Mouse (Mus musculus): ENCODE results near the gene Ppip5k2. TPM values are rescaled to one million over a fixed set of nuclear protein-coding genes. Genes with fewer than 3 reads are reported as not detected.

The Ppip5k2 gene
- polyA plus RNA-seq, 1 experiment = 6.8 TPM

DNA sequence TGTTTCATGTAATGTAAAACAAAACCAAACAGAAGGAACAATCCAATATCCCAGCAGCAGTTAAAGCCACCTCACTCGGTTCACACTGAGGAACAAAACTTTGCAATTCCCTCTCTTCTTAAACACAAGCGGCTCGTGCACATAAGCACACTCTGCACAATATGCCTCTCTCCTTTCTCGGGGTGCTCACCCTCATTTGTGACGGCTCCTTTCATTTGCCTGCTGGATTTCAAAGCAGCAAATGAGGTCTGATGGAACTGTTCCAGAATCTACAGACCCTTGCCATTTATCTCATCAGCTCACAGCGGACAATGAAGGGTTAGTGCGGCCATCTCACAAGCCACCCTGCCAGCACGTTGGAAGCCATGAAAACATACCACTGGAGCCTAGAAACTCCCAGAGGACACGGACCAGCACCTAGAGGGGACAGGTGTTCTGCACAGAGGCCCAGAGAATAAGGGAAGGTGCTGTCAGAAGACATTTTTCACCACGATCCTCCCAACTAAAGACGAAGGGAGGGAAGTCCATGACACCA lies 55.8 kb downstream of the Ppip5k2 start:
- Histone ChIP-seq H3K4me3 (ENCODE audit: insufficient read depth, low read depth, low read length) (no peak overlapping the region), H3K27ac (replicated peaks; ENCODE audit: low read depth, low read length) (no peak overlapping the region), H3K4me1 (ENCODE audit: control insufficient read depth, insufficient read depth, insufficient read length, low read length) (no peaks in the 10 kb centered on the region)

DNA sequence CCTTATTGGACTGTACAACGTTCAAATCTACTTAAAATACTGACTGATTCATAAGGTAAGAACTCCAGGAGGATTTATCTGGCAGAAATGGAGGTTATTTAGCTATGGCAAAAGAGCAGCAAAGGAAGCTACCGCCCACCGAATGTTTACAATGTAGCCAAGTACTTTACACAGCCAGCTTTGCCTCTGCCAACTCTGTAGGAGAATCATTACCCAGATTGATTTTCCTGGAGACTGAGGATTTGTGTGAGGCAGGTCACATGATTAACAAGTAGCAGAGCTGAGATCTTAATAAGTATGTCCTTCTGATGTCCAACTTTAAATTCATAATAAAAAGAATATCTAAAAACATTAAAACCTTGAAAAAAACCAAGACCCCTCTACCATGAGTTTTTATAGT lies 59.7 kb downstream of the Ppip5k2 start:
- Histone ChIP-seq H3K27ac (replicated peaks; ENCODE audit: low read depth, low read length) (no peak overlapping the region), H3K4me3 (ENCODE audit: insufficient read depth, low read depth, low read length) (no peak overlapping the region), H3K4me1 (ENCODE audit: control insufficient read depth, insufficient read depth, insufficient read length, low read length) (no peaks in the 10 kb centered on the region)

- H3K27ac ChIP-seq (replicated peaks; ENCODE audit: low read depth, low read length) = no peak overlapping the region
- no peaks in the 10 kb centered on the region for H3K4me1 ChIP-seq (ENCODE audit: control insufficient read depth, insufficient read depth, insufficient read length, low read length)
- no peak overlapping the region for H3K4me3 ChIP-seq (ENCODE audit: insufficient read depth, low read depth, low read length)
These were observed 64.8 kb downstream of the Ppip5k2 start for GRCm38 (mm10) chr1:97705389-97705788.

GRCm38 (mm10) chr1:97704646-97705045 lies 65.6 kb downstream of the Ppip5k2 start:
- Histone ChIP-seq H3K27ac (replicated peaks; ENCODE audit: low read depth, low read length) (no peak overlapping the region), H3K4me3 (ENCODE audit: insufficient read depth, low read depth, low read length) (no peak overlapping the region), H3K4me1 (ENCODE audit: control insufficient read depth, insufficient read depth, insufficient read length, low read length) (no peaks in the 10 kb centered on the region)

DNA sequence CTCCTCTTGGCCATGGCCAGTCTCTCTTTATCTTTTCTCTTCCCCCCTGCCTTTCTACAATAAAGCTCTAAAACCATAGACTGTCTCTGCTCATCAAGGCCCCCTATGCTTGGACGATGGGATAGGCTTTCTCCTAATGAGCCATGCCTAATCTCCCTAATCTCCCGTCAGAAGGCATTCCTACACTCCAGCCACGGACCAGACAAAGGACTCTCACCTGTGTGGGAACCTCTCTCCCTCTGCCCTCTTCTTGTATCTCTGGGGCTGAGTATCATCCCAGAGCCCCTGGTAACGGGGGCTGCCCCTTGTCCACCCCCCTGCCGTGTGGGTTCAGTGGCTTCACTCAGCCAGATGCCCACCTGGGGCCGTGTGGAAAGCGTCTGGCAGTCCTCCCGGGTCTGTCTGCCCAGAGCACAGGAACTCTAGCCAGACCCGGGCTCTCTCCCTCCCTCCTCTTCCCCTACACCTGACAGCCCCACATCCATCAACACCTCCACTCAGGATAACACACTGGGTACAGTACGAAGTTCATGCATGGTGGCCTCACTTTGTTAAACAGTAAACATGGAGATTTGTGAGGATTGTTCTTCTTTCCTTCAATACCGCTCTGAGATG lies 71.1 kb downstream of the Ppip5k2 start:
- no peak overlapping the region for H3K27ac ChIP-seq (replicated peaks; ENCODE audit: low read depth, low read length)
- no peaks in the 10 kb centered on the region for H3K4me1 ChIP-seq (ENCODE audit: control insufficient read depth, insufficient read depth, insufficient read length, low read length)
- H3K4me3 ChIP-seq (ENCODE audit: insufficient read depth, low read depth, low read length) = no peak overlapping the region

GRCm38 (mm10) chr1:97697273-97697672 lies 72.9 kb downstream of the Ppip5k2 start:
- no peaks in the 10 kb centered on the region for H3K4me1 ChIP-seq (ENCODE audit: control insufficient read depth, insufficient read depth, insufficient read length, low read length)
- H3K4me3 ChIP-seq (ENCODE audit: insufficient read depth, low read depth, low read length) = no peak overlapping the region
- H3K27ac ChIP-seq (replicated peaks; ENCODE audit: low read depth, low read length) = no peak overlapping the region

GRCm38 (mm10) chr1:97693825-97694224 lies 76.4 kb downstream of the Ppip5k2 start:
- no peak overlapping the region for H3K27ac ChIP-seq (replicated peaks; ENCODE audit: low read depth, low read length)
- H3K4me1 ChIP-seq (ENCODE audit: control insufficient read depth, insufficient read depth, insufficient read length, low read length) = no peaks in the 10 kb centered on the region
- H3K4me3 ChIP-seq (ENCODE audit: insufficient read depth, low read depth, low read length) = no peak overlapping the region

DNA sequence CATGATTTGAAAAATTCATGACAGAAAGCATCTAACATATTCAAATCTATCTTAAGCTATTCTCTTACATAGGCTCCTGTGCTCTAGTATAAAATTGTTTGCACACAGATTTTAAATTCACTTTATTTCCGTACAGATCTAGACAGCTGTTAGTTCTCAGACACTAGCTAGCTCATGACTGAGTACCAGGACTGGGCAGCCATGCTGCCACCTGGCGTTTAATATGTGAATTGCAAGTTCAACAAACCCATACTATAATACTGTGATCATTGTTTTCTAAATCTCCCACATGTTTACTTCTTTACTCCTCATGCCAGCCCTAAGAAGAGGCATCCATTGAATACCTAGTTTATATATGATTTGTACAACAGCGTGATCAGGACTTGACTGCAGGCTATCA lies 81.5 kb downstream of the Ppip5k2 start:
- H3K4me1 ChIP-seq (ENCODE audit: control insufficient read depth, insufficient read depth, insufficient read length, low read length) = no peaks in the 10 kb centered on the region
- H3K27ac ChIP-seq (replicated peaks; ENCODE audit: low read depth, low read length) = no peak overlapping the region

GRCm38 (mm10) chr1:97676526-97677177 lies 93.6 kb downstream of the Ppip5k2 start:
- Histone ChIP-seq H3K4me3 (ENCODE audit: insufficient read depth, low read depth, low read length) (no peak overlapping the region), H3K4me1 (ENCODE audit: control insufficient read depth, insufficient read depth, insufficient read length, low read length) (no peaks in the 10 kb centered on the region), H3K27ac (replicated peaks; ENCODE audit: low read depth, low read length) (no peak overlapping the region)

More for the DNA sequence above, 81.5 kb downstream of the Ppip5k2 start:
- no peak overlapping the region for H3K4me3 ChIP-seq (ENCODE audit: insufficient read depth, low read depth, low read length)

- no peaks in the 10 kb centered on the region for H3K4me1 ChIP-seq (ENCODE audit: control insufficient read depth, insufficient read depth, insufficient read length, low read length)
- no peak overlapping the region for H3K4me3 ChIP-seq (ENCODE audit: insufficient read depth, low read depth, low read length)
- H3K27ac ChIP-seq (replicated peaks; ENCODE audit: low read depth, low read length) = no peak overlapping the region
These were observed 94.1 kb downstream of the Ppip5k2 start for GRCm38 (mm10) chr1:97676115-97676514.

DNA sequence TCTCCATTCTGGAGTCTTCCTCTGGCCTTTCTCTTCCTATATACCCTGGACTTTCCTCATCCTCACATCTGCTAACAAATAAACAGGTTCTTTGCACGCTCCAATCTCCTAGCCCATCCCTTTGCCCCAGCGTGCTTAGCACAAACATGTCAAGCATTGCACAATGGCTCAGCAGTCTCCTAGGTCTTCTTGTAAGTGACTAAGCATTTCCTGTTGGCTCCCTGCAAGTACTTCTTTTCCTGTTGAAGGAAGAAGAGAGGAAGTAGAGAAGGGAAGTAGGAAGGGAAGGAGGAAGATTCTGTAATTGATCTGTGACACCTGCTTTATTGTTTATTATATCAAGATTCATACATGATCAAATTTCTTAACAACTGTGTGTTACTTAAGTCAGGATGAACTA lies 97.4 kb downstream of the Ppip5k2 start:
- Histone ChIP-seq H3K27ac (replicated peaks; ENCODE audit: low read depth, low read length) (no peak overlapping the region), H3K4me1 (ENCODE audit: control insufficient read depth, insufficient read depth, insufficient read length, low read length) (no peaks in the 10 kb centered on the region), H3K4me3 (ENCODE audit: insufficient read depth, low read depth, low read length) (no peak overlapping the region)

DNA sequence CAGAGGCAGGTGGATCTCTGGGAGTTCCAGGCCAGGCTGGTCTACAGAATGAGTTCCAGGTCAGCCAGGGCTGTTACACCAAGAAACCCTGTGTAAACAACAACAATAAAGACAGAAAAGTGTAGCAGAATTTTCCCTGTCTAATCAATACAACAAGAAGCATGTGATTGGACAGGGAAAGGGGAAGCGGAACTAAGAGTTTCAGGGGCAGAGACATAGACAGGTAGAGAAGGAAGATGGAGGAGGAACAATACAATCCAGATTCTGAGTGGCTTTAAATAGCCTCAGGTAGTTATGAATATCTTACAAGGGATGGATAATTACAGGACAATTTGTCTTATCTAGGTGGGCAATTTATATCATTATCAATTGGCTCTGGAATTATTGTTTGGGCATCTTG lies 102.9 kb downstream of the Ppip5k2 start:
- H3K4me1 ChIP-seq (ENCODE audit: control insufficient read depth, insufficient read depth, insufficient read length, low read length) = no peaks in the 10 kb centered on the region
- no peak overlapping the region for H3K27ac ChIP-seq (replicated peaks; ENCODE audit: low read depth, low read length)

GRCm38 (mm10) chr1:97662324-97662723 lies 107.9 kb downstream of the Ppip5k2 start:
- Histone ChIP-seq H3K27ac (replicated peaks; ENCODE audit: low read depth, low read length) (peak overlapping the region; percentile 83), H3K4me3 (ENCODE audit: insufficient read depth, low read depth, low read length) (peak overlapping the region; percentile 99), H3K4me1 (ENCODE audit: control insufficient read depth, insufficient read depth, insufficient read length, low read length) (no peaks in the 10 kb centered on the region; the same call in 1 of the 2 replicates)

More for the DNA sequence above, 102.9 kb downstream of the Ppip5k2 start:
- no peak overlapping the region for H3K4me3 ChIP-seq (ENCODE audit: insufficient read depth, low read depth, low read length)

- peak within 1 kb of the TSS; percentile 99 for H3K4me3 ChIP-seq (ENCODE audit: insufficient read depth, low read depth, low read length)
- peak within 1 kb of the TSS; percentile 83 for H3K27ac ChIP-seq (replicated peaks; ENCODE audit: low read depth, low read length)
- H3K4me1 ChIP-seq (ENCODE audit: control insufficient read depth, insufficient read depth, insufficient read length, low read length) = no peaks in the 10 kb centered on the region; the same call in 1 of the 2 replicates
These were observed 108.6 kb downstream of the Ppip5k2 start, which contains the start of gene D1Ertd622e for GRCm38 (mm10) chr1:97661406-97662241. TSS of gene D1Ertd622e (minus strand) at chr1:97662074.
